Mouse (Mus musculus) ovary, postnatal 10 days (tissue): ENCODE data around the gene Casp8.
"Not testable (repeated sequence)": the region's sequence is repeated elsewhere in the genome, so short reads cannot be mapped to it uniquely, and the experiment has no call there.

ENCODE experiments used
- DNase-seq: peaks from one replicate; pipeline ENCODE4 v3.0.0; 2022; ENCODE audit warnings: low spot score

The Casp8 gene

GRCm38 (mm10) chr1:58795291-58796058 is at the start of gene Casp8:
Gene Casp8 (plus strand): TSS chr1:58795374.
- DNase-seq = peak; percentile 18

GRCm38 (mm10) chr1:58746880-58747279 is 48.3 kb upstream of the Casp8 start:
- DNase-seq = no peak

- DNase-seq = no peak
Measured at GRCm38 (mm10) chr1:58759451-58759850, 35.7 kb upstream of the Casp8 start.

- DNase-seq = no peak
Measured at GRCm38 (mm10) chr1:58760581-58760980, 34.6 kb upstream of the Casp8 start.

- not testable (repeated sequence) for DNase-seq
Measured at GRCm38 (mm10) chr1:58761391-58762275, 33.5 kb upstream of the Casp8 start.

GRCm38 (mm10) chr1:58762576-58762975 is 32.6 kb upstream of the Casp8 start:
- no peak for DNase-seq

GRCm38 (mm10) chr1:58766446-58766845 is 28.7 kb upstream of the Casp8 start:
- DNase-seq = not testable (repeated sequence)

GRCm38 (mm10) chr1:58769136-58769535 is 26.0 kb upstream of the Casp8 start:
- no peak for DNase-seq

- no peak for DNase-seq
Measured at GRCm38 (mm10) chr1:58769701-58770100, 25.5 kb upstream of the Casp8 start.

- no peak for DNase-seq
Measured at GRCm38 (mm10) chr1:58770111-58770720, 25.0 kb upstream of the Casp8 start.

GRCm38 (mm10) chr1:58772084-58772483 is 23.1 kb upstream of the Casp8 start:
- DNase-seq = no peak

- DNase-seq = no peak
Measured at GRCm38 (mm10) chr1:58773280-58773679, 21.9 kb upstream of the Casp8 start.

- DNase-seq = no peak
Measured at GRCm38 (mm10) chr1:58773905-58774304, 21.3 kb upstream of the Casp8 start.

- DNase-seq = no peak
Measured at GRCm38 (mm10) chr1:58775361-58775760, 19.8 kb upstream of the Casp8 start.

- DNase-seq = no peak
Measured at GRCm38 (mm10) chr1:58777583-58777982, 17.6 kb upstream of the Casp8 start.

GRCm38 (mm10) chr1:58778226-58778625 is 16.9 kb upstream of the Casp8 start:
- no peak for DNase-seq

GRCm38 (mm10) chr1:58786276-58786675 is 8.9 kb upstream of the Casp8 start:
- no peak for DNase-seq

- no peak for DNase-seq
Measured at GRCm38 (mm10) chr1:58788410-58788809, 6.8 kb upstream of the Casp8 start.

- no peak for DNase-seq
Measured at GRCm38 (mm10) chr1:58794705-58795104, 469 bp upstream of the Casp8 start.

- no peak for DNase-seq
Measured at GRCm38 (mm10) chr1:58796059-58796363, 837 bp downstream of the Casp8 start.

GRCm38 (mm10) chr1:58796853-58797252 is 1.7 kb downstream of the Casp8 start:
- DNase-seq = no peak

- no peak for DNase-seq
Measured at GRCm38 (mm10) chr1:58797370-58797769, 2.2 kb downstream of the Casp8 start.

- no peak for DNase-seq
Measured at GRCm38 (mm10) chr1:58798911-58799310, 3.7 kb downstream of the Casp8 start.
